Mouse (Mus musculus) NIH3T3 (cell line): ENCODE results near the gene Ranbp9.
A peak's percentile ranks its signal among the peaks of the same experiment; 100 is the strongest.

Source experiments
- DNase-seq: peaks from one replicate; pipeline ENCODE4 v3.0.0-alpha.2; 2012; ENCODE audit warnings: low read depth

Gene Ranbp9

DNA sequence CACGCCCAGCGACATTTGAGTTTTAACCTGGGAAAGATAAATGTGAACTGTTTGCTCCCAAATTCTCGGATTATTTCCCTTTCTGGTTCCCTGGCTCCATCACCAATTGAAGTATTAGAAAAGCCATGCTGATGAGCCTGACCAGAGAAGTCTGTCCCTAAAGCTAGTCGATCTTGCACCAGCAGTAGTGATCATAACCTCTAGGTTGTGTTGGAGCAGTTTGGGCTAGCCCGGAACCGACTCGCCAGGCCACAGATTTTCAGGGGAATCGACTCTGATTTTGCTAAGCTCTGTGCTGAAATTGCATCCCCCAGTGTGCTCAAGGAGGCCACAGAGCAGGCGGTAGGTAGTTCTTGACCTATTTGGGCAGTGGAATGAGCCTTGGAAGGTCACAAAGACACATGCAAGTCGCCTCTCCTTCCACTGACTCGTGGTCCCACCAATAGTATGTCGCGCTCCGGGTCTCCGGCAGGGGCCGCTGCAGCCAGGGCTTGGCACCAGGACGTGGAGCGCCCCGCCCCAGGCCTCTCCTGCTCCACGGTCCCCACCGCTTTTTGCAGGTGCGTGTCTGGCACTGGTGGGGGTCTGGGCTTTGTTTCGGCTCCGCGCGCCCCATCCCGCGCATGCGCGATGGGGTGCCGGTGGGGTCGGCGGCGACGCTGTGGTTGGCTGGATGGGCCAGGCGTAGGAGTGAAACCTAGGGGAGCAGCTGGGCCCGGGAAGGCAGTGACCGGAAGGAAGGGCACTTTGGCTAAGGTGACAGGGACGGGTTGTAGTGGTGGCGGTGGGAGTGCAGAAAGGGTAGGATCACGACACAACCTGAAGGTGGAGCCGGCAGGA, 115.9 kb downstream of the Ranbp9 start, which contains the start of gene Sirt5:
Gene Sirt5, plus strand, starts transcription at position 512 of the 840 bp plus-strand sequence.
- DNase-seq, result peak; percentile 83

DNA sequence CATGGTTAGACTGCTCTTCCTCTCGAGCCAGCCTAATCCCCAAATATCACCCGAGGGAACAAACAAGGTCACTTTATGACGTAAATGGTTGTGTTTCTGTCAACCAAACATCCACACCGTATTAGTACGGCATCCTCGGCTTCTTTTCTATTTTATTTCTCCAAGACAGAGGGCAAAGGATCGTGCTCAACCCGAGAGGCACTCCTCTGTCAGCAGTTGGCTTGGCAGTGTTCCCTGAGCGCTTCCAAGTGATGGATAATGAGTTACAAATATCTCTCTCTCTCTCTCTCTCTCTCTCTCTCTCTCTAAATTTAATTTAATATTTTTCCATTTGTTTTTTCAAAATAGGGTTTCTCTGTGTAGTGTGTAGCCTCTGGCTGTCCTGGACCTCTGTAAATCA, 118.7 kb downstream of the Ranbp9 start:
- peak; percentile 19 for DNase-seq

GRCm38 (mm10) chr13:43360534-43360933, 120.5 kb downstream of the Ranbp9 start:
- DNase-seq, result no peak

GRCm38 (mm10) chr13:43356346-43357125, 124.5 kb downstream of the Ranbp9 start:
- DNase-seq, result no peak

DNA sequence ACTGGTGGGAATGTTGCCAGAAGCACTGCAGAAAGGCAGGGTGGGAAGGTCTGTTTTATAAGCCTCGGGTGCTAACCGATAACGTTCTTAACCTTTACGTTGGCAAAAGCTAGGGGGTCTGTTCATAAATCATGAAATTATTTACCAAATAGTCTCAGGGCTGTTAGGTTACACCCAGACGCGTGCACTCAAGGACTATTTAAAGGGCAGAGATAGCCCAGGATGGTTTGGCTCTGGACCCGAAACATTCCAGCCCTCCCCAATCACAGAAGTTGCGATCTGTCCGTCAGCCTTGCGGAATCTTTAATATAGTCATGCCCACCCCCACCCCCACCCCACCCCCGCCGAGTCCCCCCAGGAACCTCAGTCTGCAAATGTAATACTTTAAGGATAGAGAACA, 126.7 kb downstream of the Ranbp9 start:
- peak; percentile 66 for DNase-seq

DNA sequence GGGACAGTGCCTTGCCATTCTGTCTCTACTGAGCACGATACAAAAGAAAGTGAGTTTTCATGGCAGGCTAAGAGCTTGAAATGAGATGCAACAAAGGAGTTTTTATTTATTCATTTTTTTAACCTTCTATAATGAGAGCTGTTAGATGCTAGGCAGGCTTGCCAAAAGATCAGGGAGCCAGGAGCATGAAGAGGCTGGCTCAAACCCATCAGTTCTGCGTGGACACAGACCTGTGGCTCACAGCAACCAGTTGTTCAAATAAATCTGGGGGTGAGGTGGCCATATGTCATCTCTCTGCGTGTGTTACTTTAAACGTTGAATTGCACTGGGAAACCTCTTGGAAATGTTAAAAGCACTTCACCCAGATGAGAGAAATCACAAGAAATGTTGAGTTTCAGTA, 127.7 kb downstream of the Ranbp9 start:
- no peak for DNase-seq
